Mouse (Mus musculus) retina, postnatal 1 day (tissue): ENCODE data around the gene Mrpl43.
"Not testable (repeated sequence)": the region's sequence is repeated elsewhere in the genome, so short reads cannot be mapped to it uniquely, and the experiment has no call there.

ENCODE experiments used
- DNase-seq: peaks from one replicate; pipeline ENCODE4 v3.0.0-alpha.2; 2012

Mrpl43 gene

GRCm38 (mm10) chr19:45005957-45006712 lies at the start of gene Mrpl43:
Mrpl43 (minus strand) TSS chr19:45006442.
- peak; percentile 97 for DNase-seq

GRCm38 (mm10) chr19:45054892-45055690 lies 48.8 kb upstream of the Mrpl43 start:
- no peak for DNase-seq

GRCm38 (mm10) chr19:45053451-45053850 lies 47.2 kb upstream of the Mrpl43 start:
- no peak for DNase-seq

- DNase-seq, result no peak
Measured at GRCm38 (mm10) chr19:45049523-45049922, 43.3 kb upstream of the Mrpl43 start.

GRCm38 (mm10) chr19:45048644-45049365 lies 42.6 kb upstream of the Mrpl43 start:
- no peak for DNase-seq

- DNase-seq, result no peak
Measured at GRCm38 (mm10) chr19:45047935-45048643, 41.8 kb upstream of the Mrpl43 start.

- peak; percentile 95 for DNase-seq
Measured at GRCm38 (mm10) chr19:45047417-45047934, 41.2 kb upstream of the Mrpl43 start, which contains the start of gene Sfxn3. Sfxn3 (plus strand) TSS chr19:45047503.

GRCm38 (mm10) chr19:45046523-45047321 lies 40.5 kb upstream of the Mrpl43 start:
- DNase-seq, result peak; percentile 89

- DNase-seq, result no peak
Measured at GRCm38 (mm10) chr19:45045651-45046050, 39.4 kb upstream of the Mrpl43 start, which contains the start of gene Pdzd7. Pdzd7 (minus strand) TSS chr19:45045717.

GRCm38 (mm10) chr19:45045236-45045635 lies 39.0 kb upstream of the Mrpl43 start:
- no peak for DNase-seq

GRCm38 (mm10) chr19:45044389-45044927 lies 38.2 kb upstream of the Mrpl43 start:
- no peak for DNase-seq

GRCm38 (mm10) chr19:45040214-45040613 lies 34.0 kb upstream of the Mrpl43 start:
- DNase-seq, result no peak

GRCm38 (mm10) chr19:45038198-45038597 lies 32.0 kb upstream of the Mrpl43 start:
- not testable (repeated sequence) for DNase-seq

GRCm38 (mm10) chr19:45036867-45037266 lies 30.6 kb upstream of the Mrpl43 start:
- peak; percentile 65 for DNase-seq

- DNase-seq, result no peak
Measured at GRCm38 (mm10) chr19:45032570-45033332, 26.5 kb upstream of the Mrpl43 start.

GRCm38 (mm10) chr19:45031780-45032179 lies 25.5 kb upstream of the Mrpl43 start:
- peak; percentile 83 for DNase-seq

GRCm38 (mm10) chr19:45030746-45031693 lies 24.8 kb upstream of the Mrpl43 start:
- peak; percentile 93 for DNase-seq

- DNase-seq, result peak; percentile 76
Measured at GRCm38 (mm10) chr19:45030111-45030510, 23.9 kb upstream of the Mrpl43 start.

GRCm38 (mm10) chr19:45029571-45029970 lies 23.3 kb upstream of the Mrpl43 start:
- DNase-seq, result no peak
